Mouse (Mus musculus): ENCODE results near the gene Pla2g6.

DNA sequence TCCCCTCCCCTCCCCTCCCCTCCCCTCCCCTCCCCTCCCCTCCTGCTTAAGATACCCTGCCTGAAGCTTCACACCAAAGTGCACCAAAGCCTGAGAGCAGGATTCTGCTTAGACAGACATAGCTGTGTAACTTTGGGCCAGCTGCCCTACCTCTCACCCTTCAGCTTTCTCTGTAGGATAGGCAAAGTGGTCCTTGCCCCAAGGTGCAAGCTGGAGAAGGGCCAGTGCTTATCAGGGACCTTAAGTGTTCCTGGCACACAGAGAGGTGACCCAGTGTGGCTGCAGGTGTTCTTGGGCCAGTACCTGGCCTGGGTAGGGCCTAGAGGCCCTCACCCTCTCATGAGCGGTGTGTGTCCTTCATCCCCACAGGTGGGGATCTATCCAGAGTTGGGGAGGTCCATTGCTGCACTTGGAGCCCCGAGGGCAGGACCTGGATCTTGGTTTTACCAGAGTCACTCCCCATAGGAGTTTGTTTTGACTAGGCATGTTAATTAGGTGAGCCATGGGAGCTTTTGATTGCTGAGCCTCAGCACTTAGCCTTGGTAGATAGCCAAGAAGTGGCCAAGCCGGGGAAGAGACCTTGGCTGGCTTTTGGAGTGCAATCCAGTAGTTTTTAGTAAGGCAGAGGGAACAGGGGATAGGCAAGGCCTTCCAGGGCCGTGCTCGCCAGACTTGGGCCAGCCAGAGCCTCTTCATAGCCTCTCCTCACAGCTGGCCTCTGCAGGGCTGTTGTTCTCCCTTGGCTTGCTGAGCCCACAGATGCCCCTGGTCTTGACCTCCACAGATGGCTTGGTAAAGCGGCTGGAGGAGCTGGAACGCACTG, 83.9 kb downstream of the Pla2g6 start:
- TF ChIP-seq CTCF (IDR thresholded peaks at IDR 0.05; ENCODE audit: borderline replicate concordance, insufficient read depth, low read length) (no peak), POLR2A (IDR thresholded peaks at IDR 0.05; ENCODE audit: low read depth, low read length) (no peak)

All from embryonic fibroblast, embryonic 13.5 days (primary cell).